Mouse (Mus musculus): ENCODE results near the gene Gas8.
"Not testable (repeated sequence)": the region's sequence is repeated elsewhere in the genome, so short reads cannot be mapped to it uniquely, and the experiment has no call there.

Gas8 gene

DNA sequence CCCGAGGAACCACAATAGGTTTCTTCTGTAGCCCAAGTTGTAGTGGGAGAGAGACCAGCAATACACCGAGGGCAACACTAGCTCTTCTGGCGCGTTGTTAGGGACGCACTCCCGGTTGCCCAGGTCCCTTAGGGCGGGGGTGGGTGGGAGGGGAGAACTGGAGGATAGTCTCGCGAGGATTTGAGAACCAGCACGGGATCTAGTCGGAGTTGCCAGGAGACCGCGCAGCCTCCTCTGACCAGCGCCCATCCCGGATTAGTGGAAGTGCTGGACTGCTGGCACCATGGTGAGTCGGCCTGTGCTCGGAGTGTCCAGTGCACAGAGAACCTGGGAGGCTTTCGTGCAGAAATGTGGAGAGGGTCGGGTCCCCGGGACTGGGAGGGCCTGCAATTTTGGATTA, at the start of gene Gas8:
Gene Gas8, plus strand, starts transcription at position 168 of the 400 bp plus-strand sequence.
- DNase-seq (ENCODE audit: low spot score): peak; percentile 99

DNA sequence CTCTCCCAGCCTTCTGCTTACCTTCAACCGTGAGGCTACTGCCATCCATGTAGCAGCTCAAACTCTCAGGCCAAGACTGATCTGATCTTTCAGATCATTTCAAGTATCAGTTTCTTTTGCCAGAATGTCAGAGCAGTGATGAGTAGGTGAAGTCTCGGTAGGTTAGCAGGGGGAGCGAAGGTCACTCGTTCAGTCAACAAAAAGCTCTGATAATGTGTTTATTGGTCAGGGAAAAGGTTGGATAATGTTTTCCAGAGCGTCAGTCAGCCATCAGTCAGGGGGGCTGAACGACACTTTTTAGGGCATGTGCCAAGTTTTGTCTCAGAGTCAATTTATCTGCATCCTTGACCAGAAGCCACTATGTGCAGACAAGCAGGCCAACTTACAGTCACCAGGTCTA, 45.6 kb upstream of the Gas8 start:
- not testable (repeated sequence) for DNase-seq (ENCODE audit: low spot score)

DNA sequence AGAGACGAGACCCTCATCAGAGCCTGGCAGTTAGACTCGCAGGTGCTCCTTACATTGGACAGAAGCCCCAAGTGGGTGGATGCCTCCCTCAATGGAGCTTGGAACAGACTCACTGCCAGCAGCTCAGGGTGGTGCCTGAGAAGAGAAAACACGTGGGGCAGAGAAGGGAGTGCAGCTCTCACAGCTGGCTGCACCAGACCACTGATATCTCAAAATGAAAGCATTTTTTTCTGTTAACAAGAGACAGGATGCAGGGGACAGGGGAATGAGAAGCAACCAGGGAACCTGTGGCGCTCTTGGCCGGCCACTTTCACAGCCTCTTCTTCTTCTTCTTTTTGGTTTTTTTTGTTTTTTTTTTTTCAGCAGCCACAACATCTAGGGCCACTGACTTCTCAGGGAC, 44.1 kb upstream of the Gas8 start:
- DNase-seq (ENCODE audit: low spot score): not testable (repeated sequence)

DNA sequence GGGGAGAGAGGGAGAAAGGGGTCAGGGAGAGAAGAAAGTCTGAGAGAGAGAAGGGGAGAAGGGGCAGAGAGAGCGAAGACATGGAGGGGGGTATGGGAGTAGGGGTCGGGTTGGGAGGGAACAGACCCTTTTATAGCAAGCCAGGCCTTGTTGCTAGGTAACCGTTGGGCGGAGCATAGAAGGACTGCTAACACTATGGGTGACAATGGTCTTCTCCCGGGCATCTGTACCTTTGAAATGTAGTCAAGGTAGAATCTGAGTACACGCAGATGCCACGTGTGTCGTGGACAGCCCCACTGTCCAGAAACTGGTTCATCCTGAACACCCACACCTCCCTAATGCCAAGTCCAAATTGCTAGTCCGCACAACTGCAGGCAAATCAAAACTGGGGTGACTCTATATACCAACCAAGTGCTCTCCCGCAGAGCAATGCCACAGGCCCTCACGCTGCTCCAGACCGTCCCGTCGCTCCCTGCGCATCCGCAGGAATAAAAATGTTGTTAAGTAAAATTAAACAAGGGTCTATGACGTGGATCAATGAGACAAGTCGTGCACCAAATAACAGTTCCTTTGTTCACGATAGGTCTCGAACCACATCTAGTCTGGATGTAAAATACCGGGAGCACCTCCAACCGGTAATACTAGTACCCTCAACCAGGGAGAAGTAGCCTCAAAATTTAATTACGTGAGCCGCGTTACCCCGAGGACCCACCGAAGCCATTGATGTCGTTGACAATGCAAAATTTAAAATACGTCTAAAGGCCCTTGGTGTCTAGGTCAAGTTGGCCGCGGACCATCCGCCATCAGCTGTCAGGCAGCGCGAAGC, 41.5 kb upstream of the Gas8 start:
- DNase-seq (ENCODE audit: low spot score): no peak

DNA sequence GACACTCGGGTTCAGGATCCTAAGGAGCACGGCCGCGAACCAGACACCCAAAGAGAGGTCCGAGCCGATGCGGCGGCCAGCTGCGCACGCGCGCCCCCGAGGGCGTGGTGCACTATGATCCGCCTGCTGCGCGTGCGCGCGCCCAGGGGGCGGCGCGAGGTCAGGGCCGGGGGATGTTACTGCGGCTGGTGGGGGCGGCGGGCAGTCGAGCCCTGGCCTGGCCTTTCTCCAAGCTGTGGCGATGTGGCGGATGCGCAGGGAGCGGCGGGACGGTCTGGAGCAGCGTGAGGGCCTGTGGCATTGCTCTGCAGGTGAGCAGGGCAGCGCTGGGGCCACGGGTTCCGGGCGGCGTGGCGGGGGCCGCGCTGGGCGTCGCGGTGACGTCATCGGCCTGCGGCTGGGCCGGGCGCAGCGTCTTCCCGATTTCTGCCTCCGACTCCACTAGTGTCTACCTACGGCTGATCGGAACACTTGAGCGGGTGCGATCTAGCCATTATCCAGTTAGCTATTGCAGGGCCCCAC, 40.8 kb upstream of the Gas8 start, which contains the start of gene Afg3l1:
Gene Afg3l1, plus strand, starts transcription at position 167 of the 522 bp plus-strand sequence.
- peak; percentile 98 for DNase-seq (ENCODE audit: low spot score)

DNA sequence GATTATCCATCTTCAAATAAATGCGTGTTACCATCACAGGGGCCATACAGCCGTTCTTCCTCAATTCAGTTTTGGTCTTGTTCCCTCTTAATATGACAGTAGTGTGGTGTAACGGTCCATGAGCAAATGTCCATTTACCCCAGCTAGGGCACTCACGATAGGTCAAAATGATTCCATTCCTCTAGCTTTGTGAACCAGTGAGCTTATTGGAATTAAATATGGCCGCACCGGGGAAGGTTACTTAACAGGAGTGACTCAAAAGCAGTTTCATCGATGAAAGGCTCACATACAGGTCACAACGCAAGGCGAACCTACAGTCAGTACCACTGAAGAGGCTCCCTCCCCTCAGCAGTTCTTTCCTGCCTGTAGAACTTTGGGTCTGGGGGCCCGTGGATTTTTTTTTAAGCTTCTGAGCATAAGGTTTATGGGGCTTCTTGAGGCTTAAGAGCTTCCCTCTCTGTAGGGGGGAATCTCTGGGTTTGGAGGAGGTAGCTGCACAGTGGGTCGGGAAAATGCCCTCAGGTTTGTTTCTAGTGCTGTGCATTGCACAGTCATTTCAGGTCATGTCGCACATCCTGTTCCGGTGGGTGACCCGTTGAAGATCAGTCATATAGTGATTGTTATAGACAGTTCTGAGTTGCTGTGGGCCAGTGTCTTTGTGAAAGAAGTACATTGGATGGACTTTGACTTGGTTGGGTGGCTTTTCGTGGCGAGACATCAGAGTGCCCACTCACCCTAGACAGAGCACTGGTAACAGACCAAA, 40.0 kb upstream of the Gas8 start:
- peak; percentile 74 for DNase-seq (ENCODE audit: low spot score)

DNA sequence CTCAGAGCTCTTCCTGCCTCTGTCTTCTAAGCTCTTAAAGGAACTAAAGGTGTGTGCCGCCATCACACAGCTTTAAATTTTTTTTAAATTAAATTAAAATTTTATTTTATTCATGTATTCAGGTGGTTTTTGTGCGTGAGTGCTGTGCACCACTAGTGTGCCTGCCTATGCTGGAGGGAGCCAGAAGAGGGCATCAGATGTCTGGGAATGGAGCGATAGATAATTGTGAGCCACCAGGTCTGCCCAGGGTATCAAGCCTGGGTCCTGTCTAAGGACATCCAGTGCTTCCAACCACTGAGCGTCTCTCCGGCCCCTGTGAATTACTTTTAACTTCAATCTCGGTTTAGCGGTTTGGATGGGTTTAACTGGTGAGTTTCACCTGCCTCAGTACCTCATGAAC, 36.0 kb upstream of the Gas8 start:
- DNase-seq (ENCODE audit: low spot score): no peak

DNA sequence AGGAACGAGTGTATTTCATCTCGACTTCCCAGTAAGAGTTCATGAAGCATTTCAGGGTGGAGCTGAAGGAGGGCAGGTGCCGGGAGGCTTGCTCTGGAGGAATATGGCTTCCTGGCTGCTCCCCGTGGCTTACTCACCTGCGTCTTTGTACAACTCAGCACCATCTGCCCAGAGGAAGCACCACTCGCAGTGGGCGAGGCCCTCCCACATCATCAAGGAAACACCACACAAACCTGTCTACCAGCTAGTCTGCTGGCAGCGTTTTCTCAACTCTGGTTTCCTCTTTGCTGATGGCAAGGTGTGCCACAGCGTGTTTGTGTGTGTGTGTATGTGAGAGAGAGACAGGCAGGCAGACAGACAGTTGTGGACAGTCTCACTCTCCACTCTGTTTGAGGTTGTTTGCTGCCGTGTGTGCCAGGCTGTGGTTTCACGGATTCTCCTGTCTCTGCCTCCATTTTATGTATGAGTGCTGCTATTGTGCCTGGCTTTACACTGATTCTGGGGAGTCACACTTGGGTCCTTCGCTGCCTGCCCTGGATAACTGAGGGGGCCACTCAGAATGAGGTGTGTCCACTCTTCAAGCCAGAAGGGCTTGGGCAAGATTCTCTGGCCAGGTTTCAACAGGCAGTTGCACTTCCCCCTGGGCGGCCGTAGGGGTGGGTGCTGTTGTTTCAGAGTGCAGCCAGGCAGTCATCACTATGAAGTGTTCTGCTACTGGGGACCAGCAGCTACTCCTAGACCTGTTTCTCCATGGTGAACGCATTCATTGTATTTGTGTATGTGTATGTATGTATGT, 27.2 kb upstream of the Gas8 start:
- DNase-seq (ENCODE audit: low spot score): no peak

DNA sequence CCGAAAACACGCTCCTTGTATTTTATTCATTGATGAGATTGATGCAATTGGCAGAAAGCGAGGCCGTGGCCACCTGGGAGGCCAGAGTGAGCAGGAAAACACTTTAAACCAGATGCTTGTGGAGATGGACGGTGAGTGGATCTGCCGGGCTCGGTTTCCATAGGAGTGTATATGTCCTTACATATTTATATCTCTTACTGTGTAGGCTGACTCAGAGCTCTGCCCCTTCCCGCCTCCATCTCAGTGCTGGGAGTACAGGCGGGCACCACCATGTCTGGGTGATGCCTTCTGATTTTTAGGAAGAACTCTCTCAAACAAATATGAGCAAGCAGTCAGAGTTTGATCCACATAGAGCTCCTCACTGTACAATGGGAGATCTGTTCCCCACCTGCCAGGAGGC, 25.7 kb upstream of the Gas8 start:
- DNase-seq (ENCODE audit: low spot score): no peak

DNA sequence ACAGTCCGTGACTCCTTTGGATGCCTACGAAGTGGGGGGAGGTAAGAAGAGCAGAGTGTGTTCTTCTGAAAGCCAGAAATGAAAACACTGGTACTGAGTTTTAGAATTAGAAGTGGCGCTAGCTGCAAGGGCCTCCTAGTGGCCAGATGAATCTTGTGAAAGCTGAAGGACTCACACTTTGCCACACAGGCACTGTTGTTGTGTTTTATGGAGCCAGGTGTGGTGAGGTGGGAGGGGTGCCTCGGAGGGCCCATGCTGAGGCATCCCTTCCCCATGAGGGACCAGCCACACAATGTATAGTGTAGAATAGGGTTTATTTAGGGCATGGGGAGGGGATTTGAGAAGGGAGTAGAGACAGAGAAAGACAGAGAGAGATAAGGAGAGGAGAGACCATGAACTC, 20.9 kb upstream of the Gas8 start:
- DNase-seq (ENCODE audit: low spot score): no peak

DNA sequence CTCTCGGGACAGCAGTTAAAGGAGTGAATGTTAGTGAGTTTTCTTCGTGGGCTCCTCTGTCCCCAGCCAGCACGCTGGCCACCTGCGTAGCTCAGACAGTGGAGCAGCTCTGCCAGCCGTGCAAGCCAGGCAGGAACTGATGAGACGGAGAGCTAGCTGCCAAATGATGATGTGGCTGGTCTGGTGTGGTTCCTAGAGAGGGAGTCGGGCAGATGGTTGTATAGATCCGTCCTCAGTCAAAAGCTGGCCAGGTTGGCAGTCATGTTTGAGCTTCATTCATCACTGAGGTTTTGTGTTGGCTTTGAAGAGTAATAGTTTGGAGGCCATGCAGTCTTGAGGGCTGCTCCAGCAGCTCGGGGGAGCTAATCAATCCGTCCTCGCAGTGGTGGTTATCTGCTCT, 19.7 kb upstream of the Gas8 start:
- DNase-seq (ENCODE audit: low spot score): no peak

DNA sequence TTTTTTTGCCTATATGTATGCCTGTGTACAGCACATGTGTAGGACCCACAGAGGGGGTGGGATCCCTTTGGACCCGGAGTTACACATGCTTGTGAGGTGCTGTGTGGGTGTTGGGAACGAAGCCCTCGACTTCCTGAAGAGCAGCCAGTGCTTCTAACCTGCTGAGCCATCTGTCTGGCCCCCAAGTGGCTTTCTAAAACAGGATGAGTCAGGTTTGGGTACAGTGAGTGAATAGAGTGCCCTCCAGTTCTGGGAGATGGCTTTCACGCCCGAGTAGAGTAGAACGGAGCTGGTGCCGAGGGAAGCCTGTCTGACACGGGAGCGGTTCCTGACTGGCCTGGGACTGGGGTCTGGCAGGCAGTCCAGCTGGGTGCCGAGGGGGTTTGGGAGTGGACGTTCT, 19.1 kb upstream of the Gas8 start:
- no peak for DNase-seq (ENCODE audit: low spot score)

DNA sequence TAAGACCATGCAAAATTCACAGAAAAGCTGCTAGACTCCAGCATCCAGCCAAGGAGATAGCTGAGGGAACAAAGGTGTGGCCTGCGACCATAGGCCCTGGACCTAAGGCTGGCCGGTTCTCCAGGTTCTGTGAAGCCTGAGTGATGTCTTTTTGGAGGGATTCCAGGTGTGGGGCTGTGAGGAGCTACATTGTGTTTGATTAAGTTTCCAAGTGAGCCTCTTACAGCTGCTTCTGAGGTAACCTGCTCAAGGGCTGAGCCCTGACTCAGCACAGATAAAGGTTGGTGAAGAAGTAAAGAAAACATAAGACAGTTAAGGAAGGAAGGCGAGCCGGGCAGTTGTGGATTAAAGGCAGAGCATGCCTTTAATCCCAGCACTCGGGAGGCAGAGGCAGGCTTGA, 16.4 kb upstream of the Gas8 start:
- no peak for DNase-seq (ENCODE audit: low spot score)

DNA sequence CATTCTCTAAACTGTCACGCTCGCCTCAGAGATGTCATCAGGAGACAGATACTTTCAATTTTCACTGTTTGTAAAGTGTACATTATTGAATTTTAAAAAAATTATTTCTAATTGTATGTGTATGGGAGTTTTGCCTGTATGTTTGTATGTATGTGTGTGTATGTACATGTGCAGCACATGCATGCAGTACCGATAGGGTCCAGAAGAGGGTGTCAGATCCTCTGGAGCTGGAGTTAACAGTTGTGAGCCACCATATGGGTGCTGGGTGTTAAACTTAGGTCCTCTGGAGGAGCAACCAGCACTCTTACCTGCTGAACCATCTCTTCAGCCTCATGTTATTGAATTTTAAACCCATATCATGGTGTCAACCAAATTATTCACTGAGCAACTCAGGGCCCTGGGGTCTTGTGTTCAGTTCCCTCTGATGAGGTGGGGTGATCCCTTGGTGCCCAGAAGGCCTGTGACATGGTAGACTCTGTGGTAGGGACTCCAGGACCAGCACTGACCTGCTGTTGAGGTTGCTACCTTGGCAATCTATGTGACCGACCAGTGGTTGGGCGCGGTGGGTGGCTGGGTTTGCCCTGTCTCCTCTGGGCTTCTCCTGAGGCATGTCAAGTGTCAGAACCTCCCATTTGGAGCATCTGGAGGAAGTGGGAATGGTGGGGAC, 14.7 kb upstream of the Gas8 start:
- no peak for DNase-seq (ENCODE audit: low spot score)

DNA sequence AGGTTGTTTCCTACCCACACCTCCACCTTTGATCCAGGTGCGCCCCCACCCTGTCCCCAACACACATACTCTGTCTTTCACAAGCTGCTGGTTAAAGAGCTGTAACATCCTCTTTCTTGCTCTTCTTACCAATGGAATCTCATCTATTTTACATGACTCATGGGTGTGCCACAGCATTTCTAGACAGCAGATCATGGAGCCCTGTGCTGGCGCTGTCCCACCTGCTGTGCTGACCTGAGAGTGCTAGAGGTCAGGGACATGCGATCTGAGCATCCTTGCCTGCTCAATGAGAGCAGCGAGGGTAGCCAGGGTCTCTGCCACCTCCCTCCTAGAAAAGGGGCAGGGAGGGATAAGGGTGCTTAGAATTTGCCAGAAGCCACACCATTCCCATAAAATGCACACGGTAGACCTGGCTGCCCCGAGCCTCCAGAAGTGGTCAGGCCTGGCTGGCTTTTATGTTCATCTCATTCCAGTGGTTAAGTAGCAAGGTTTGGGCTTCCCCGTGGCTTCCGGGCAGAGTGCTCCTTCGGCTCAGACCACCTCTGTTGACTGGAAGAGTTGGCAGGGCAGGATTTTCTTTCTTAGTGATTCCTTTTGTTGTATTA, 13.9 kb upstream of the Gas8 start:
- DNase-seq (ENCODE audit: low spot score): no peak

DNA sequence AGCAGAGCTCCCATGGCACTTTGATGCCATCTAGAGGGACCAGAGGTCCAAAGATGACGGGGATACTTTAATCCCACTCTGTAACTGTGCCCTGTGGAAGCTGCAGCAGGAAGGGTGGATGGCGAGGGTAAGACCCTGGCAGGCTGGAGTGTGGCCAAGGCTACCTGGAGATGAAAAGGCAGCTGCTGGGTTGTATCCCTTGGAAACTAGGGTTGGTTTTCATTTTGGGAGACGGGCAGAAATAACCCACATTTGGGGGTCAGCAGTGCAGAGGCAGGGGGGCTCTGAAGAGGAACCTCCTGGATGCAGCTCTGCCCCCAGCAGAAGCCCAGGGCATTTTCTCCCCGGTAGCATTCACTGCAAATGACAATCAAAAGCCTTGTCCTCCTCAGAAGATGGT, 13.4 kb upstream of the Gas8 start:
- DNase-seq (ENCODE audit: low spot score): no peak

DNA sequence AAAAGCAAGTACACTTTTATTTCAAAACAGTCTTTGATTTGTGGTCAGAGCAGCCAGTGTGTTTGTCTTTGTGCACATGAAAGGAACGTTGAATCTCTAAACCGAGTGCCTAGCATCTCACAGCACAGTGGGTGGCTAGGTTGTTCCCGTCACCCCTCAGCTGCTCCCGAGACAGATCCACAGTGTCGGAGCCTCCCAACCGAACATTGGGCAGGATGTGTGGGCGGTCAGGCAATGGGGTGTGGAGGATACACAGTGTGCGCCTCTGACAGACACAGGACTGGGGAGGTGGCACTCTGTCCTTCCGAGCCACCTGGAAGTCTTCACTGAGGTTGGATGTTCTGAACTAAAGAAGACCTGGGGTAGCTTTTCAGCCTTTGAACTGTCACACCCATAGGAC, 12.9 kb upstream of the Gas8 start:
- DNase-seq (ENCODE audit: low spot score): no peak

DNA sequence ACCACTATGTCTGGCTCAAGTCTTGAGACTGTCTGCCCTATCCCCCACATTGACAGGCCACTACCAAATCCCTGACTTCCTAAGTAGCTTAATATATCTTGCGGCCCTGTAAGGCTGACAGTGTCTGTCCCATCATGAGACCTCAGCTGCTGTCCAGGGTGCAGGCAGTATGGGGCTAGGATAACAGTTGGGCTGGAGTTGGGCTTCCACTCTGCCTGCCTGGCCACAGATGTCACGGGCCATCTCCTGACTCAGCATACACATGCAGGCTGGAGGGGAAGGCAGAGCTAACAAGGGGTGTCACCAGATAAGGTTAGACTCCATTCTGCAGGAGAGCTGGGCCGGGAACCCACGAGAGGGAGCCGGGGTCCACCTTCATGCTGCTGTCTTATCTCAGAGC, 11.5 kb upstream of the Gas8 start:
- DNase-seq (ENCODE audit: low spot score): no peak

DNA sequence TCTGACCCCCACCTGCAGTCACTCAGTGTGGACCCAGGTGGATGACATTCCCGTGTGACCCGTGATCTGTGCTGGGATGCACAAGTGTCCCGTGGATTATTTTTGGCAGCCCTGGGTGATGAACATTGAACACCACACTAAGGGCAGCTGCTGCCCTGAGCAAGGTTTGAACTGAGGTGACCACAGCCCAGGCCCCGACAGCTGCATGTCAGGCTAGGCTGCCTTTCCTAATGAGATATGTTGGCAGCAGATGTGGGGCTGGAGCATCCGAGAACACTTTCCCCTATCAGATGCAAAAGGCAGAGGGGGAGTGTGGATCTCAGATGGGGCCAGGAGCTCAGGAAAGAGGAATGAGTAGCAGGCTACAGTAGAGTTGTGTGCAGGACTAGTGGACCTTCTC, 7.8 kb upstream of the Gas8 start:
- DNase-seq (ENCODE audit: low spot score): no peak

DNA sequence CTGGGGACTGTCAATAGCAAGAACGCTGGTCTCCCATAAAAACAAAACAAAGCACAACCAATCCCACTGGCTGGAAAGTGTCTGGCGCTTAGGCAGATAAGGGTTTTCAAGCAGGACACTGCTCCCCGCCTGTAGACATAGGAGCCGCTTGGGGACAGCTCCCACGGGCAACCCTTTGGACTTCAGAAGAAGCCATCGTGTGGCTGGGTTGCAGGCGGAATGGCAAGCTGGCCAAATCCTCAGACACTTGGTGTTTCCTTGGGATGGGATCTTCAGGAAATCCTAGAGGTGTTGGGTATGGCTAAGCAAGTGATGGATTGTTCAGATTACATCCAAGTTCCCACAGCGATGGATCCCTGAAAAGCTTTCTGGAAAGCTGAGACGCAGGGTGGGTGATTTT, 4.5 kb upstream of the Gas8 start:
- peak; percentile 59 for DNase-seq (ENCODE audit: low spot score)

DNA sequence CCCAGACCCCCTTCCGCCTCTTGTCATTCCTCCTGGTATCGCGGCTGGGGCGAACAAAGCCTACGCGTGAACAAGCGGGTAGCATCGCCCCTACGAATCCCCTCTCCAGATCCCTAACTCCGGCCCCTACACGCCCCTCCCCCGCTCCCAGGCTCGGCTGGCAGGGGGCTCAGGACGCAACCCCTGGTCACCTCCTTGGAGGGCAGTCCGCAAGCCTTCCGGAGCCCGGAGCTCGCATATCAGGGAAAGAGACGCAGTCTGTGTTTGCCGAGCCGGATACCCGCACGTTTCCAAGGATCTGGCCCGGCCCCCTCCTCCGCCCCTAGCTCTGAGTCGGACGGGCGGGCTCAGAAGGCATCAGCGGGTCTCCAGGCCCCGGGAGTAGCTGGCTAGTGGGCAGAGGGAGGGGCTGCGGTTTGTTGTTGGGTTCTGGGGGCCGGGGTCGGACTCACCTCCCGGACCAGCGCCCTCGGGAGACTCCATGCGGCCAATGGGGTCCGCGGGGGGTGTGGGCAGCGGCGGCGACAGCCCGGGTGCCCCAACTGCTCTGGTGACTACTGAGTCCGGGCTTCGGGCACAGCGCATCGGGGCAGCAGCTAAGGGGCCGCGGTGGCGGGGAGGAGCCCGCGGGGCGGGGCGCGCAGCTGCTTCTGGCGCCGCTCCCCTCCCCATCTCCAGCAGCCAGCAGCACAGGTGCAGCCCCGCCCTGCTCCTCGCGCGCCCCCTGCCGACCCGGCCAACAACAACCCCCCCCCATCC, 3.7 kb upstream of the Gas8 start, which contains the start of gene Dbndd1:
Gene Dbndd1, minus strand, starts transcription at position 683 of the 759 bp plus-strand sequence.
- DNase-seq (ENCODE audit: low spot score): peak; percentile 89

Measured in MN1 (cell line).